Mouse (Mus musculus) forebrain, embryonic 13.5 days (tissue): ENCODE data around the gene Galnt10. TPM values are rescaled to one million over a fixed set of nuclear protein-coding genes. Genes with fewer than 3 reads are reported as not detected.

Experiments used
- ATAC-seq: fragments of 200-750 bp; cut with Nextera tagmentation; 2 replicates; pipeline ENCODE4 v1.8.0; 2017
- H3K27ac ChIP-seq: fragments of 300-500 bp; sonication (generic); 2 replicates; pipeline ENCODE4 v1.5.1; 2015; ENCODE audit warnings: inconsistent platforms, mild to moderate bottlenecking, moderate library complexity
- H3K27me3 ChIP-seq: fragments of 300-500 bp; sonication (generic); 2 replicates; pipeline ENCODE4 v1.6.1; 2015; ENCODE audit warnings: mild to moderate bottlenecking, inconsistent platforms
- H3K36me3 ChIP-seq: fragments of 300-500 bp; sonication (generic); 2 replicates; pipeline ENCODE4 v1.6.1; 2015; ENCODE audit warnings: mild to moderate bottlenecking, inconsistent platforms; ENCODE audit not compliant: poor library complexity, severe bottlenecking
- H3K4me1 ChIP-seq: fragments of 300-500 bp; sonication (generic); 2 replicates; pipeline ENCODE4 v1.6.1; 2015; ENCODE audit warnings: inconsistent platforms
- H3K4me2 ChIP-seq: fragments of 300-500 bp; sonication (generic); 2 replicates; pipeline ENCODE4 v1.6.1; 2015; ENCODE audit warnings: inconsistent platforms, mild to moderate bottlenecking, moderate library complexity
- H3K4me3 ChIP-seq: fragments of 300-500 bp; sonication (generic); 2 replicates; pipeline ENCODE4 v1.5.1; 2015; ENCODE audit warnings: mild to moderate bottlenecking, inconsistent platforms
- H3K9ac ChIP-seq: fragments of 300-500 bp; sonication (generic); 2 replicates; pipeline ENCODE4 v1.6.1; 2015; ENCODE audit warnings: mild to moderate bottlenecking, inconsistent platforms
- H3K9me3 ChIP-seq: fragments of 300-500 bp; sonication (generic); replicated peaks from 2 replicates; pipeline ENCODE4 v1.6.1; 2016; ENCODE audit warnings: inconsistent platforms
- WGBS: fragments of 180-500 bp; shearing (Covaris S2); methylation state at CpG from one replicate; pipeline ENCODE4 v1.1.7; 2015; 5-methylcytosine and 5-hydroxymethylcytosine counted together
- polyA plus RNA-seq: library from polyadenylated mRNA; unstranded; fragments of >200 nt; fragmentation: Nextera tagmentation; extraction: Ambion mirVana; gene quantifications from 2 replicates; pipeline ENCODE4 v1.2.1, GENCODE M21; 2015

The Galnt10 gene
- polyA plus RNA-seq, result 10.4 and 10.7 TPM in 2 replicates

DNA sequence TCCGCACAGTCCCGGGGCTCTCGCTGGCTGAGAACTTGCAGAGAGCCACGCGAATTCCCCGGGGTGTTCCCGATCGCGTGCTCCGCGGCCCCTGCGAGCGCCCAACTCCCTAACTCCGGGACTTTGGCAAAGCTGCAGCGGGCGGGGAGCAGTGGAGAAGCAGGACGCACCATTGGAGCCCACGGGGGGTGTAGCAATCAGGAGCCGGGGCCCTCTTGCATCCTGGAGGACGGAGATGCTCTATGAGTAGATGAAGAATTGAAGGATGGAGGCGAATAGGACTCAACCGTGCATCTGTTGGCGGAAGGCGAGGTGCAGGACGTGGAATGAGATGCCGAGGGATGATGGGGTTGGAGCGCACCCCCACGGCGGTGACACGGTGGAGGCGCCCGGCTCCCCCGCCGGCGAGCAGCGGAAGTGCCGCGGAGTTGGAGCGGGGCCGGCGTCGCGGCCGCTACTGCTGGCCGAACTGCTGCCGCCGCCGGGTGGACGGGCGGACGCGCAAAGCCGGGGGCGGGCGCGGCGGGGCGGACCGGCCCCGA lies at the start of gene Galnt10:
Gene Galnt10 (plus strand): TSS at position 425 of the 542 bp plus-strand sequence.
- Histone ChIP-seq H3K9me3 (no peaks in the 10 kb centered on the region), H3K4me1 (peaks cover 34% of the 10 kb centered on the region), H3K36me3 (no peaks in the 10 kb centered on the region), H3K4me2 (peak within 1 kb of the TSS; percentile 92), H3K27me3 (peaks cover 8% of the 10 kb centered on the region; the same call in 1 of the 2 replicates), H3K27ac (peak within 1 kb of the TSS; percentile 73; the same call in 1 of the 2 replicates), H3K4me3 (peak within 1 kb of the TSS; percentile 63), H3K9ac (peak within 1 kb of the TSS; percentile 79)
- WGBS, result under 1% methylated on average over 48 of the region's 60 CpGs
- peak; percentile 90 for ATAC-seq

DNA sequence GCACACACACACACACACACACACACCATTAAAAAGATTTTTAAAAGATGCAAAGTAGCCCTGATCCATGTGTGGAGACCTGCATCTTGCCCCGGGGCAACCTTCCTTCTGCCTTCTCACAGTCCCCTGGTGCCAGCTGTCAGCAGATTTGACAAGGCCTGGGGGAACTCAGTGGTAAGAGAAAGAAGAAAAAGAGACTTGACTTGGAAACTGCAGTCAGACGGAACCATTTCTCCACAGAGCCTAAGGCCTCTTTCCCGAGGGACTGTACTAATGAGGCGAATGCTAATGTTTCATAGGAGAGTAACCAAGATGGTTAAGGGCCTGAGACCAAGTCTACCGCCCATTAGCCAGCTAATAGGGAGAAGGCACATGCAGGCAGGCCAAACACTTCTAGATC lies 49.3 kb upstream of the Galnt10 start:
- Histone ChIP-seq H3K36me3 (no peaks in the 10 kb centered on the region), H3K4me2 (no peak overlapping the region), H3K9ac (no peak overlapping the region), H3K9me3 (no peaks in the 10 kb centered on the region), H3K4me1 (peaks cover 25% of the 10 kb centered on the region), H3K4me3 (no peak overlapping the region), H3K27ac (no peak overlapping the region), H3K27me3 (peaks cover 5% of the 10 kb centered on the region; the same call in 1 of the 2 replicates)
- no peak for ATAC-seq
- WGBS, result 80% methylated on average over 5 of the region's 5 CpGs

DNA sequence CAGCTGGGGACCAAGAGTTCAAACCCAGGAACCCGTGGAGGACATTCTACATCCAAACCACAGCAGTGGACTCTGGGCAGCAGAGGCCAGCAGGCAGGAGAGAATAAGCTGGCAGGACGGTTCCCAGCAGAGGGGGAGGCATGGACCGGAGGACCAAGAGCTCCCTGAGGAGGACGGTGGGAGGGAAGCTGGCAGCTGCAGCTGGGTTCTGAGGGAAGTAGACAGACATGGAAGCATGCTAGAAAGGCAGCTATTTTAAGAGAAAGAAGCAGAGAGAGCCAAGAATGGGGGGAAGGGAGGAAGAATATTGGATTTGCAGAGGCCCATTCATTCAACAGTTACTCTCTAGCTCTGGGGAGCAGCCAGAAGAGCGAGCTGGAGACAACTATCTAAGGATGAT lies 47.1 kb upstream of the Galnt10 start:
- H3K36me3 ChIP-seq, result no peaks in the 10 kb centered on the region
- peaks cover 19% of the 10 kb centered on the region for H3K27me3 ChIP-seq
- ATAC-seq, result no peak
- peak overlapping the region; percentile 15; the same call in 1 of the 2 replicates for H3K27ac ChIP-seq
- H3K4me1 ChIP-seq, result peaks cover 37% of the 10 kb centered on the region
- H3K4me2 ChIP-seq, result no peak overlapping the region
- 49% methylated on average over 5 of the region's 5 CpGs for WGBS
- H3K4me3 ChIP-seq, result no peak overlapping the region
- H3K9ac ChIP-seq, result no peak overlapping the region
- H3K9me3 ChIP-seq, result no peaks in the 10 kb centered on the region

DNA sequence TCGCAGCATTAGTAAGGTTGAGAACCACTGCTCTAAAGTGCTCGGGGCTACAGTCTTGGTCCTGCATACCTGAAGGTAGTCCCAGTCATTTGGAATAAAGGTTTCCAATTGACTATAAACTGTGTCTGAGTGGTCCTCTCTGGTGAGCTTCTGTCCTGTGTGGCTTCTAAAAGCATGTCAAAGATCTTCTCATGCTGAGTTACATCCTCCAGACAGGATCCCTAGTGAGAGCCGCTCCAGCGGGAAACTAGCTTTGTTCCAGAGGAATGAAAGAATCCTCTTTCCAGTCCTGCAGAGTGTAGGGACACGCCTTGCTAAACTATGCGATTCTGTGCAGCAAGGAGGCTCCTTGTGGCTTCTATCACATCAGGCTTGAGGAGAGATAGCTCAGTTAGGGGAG lies 45.9 kb upstream of the Galnt10 start:
- no peak overlapping the region for H3K9ac ChIP-seq
- H3K27ac ChIP-seq, result no peak overlapping the region
- H3K4me2 ChIP-seq, result no peak overlapping the region
- H3K36me3 ChIP-seq, result no peaks in the 10 kb centered on the region
- H3K9me3 ChIP-seq, result no peaks in the 10 kb centered on the region
- H3K4me1 ChIP-seq, result peaks cover 37% of the 10 kb centered on the region
- ATAC-seq, result no peak
- no peak overlapping the region for H3K4me3 ChIP-seq
- WGBS, result 52% methylated on average over 6 of the region's 6 CpGs
- peaks cover 29% of the 10 kb centered on the region for H3K27me3 ChIP-seq

DNA sequence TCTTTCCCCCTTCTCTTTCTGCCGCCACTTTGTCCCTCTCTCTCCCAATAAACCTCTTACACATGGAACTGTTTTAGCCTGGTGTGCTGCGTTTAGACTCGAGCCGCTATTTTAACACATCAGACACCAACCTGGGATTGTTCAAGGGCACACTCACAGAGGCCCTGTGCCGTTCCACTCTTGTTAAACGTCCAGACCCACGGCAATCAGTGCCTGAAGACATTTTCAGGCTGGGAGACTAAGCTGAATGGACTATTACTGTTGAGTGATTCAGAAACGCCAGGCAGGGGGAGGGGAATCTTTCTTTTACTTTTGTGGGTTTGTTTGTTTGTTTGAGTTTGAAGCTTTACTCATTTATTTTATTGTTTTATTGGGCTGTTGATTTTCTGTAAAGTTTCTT lies 45.1 kb upstream of the Galnt10 start:
- Histone ChIP-seq H3K27me3 (peaks cover 35% of the 10 kb centered on the region), H3K27ac (no peak overlapping the region), H3K9ac (no peak overlapping the region), H3K4me1 (peaks cover 43% of the 10 kb centered on the region), H3K4me2 (peak overlapping the region; percentile 33), H3K9me3 (no peaks in the 10 kb centered on the region), H3K4me3 (no peak overlapping the region), H3K36me3 (no peaks in the 10 kb centered on the region)
- ATAC-seq, result 0 out of 2 replicates have a peak, but pooled peaks have one; percentile 44
- 13% methylated on average over 8 of the region's 8 CpGs for WGBS

DNA sequence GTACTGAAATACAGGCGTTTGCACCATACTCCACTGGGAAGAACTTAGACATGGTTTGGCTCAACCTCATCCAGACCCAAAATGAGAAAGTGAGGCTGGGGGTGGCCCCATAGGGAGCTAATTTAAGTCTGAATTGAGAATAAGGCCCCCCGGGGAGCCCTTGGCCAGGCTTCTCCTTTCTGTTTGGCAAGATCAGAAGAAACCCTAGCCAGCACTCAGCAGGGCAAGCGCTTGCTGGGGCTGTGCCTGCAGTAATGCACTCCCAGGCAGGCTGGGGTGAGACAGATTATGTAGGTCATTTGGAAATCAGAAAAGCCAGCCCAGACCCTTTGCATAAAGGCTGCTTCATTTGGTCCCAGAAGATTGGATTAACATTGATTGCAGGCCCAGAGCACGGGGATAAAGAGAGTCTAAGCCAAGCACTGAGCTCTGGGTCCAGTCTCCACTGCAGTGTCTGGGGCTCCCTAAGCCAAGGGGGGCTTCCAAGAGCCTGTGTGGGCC lies 44.6 kb upstream of the Galnt10 start:
- ATAC-seq, result peak; percentile 83
- Histone ChIP-seq H3K27me3 (peaks cover 35% of the 10 kb centered on the region), H3K4me3 (no peak overlapping the region), H3K4me1 (peaks cover 49% of the 10 kb centered on the region), H3K9ac (peak overlapping the region; percentile 40; the same call in 1 of the 2 replicates), H3K4me2 (peak overlapping the region; percentile 33; the same call in 1 of the 2 replicates), H3K36me3 (no peaks in the 10 kb centered on the region), H3K9me3 (no peaks in the 10 kb centered on the region), H3K27ac (peak overlapping the region; percentile 19; the same call in 1 of the 2 replicates)
- 0% methylated on average over 4 of the region's 4 CpGs for WGBS

DNA sequence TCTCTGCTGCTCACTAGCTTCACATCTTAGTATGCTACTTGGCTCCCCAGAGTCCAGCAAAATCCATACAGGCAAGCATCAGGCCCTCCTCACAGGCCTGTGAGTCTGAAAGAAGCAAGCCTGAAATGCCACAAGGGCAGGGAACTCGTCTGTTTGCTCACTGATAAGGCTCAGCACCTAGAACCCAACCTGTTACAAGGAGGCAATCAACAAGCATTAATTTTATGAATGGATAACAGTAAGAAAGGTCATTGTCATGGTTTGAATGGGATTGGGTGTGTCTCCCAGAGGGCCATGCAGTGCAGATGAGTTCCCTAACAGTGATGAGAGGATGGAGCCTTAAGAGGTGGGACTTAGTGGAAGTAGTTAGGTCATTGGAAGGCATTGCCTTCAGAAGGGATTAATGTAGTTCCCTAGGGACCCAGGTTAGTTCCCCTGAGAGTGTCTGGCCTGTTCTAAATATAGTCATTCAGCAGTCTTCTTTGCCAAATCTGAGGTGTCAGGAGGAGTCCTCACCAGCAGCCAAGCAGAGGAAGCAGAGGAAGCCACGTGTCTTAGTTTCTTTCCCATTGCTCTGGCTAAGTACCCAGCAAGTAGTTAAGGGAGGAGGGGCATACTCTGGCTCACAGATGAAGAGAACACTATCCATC lies 43.3 kb upstream of the Galnt10 start:
- H3K36me3 ChIP-seq, result no peaks in the 10 kb centered on the region
- no peak overlapping the region for H3K4me3 ChIP-seq
- no peaks in the 10 kb centered on the region for H3K9me3 ChIP-seq
- WGBS, result 84% methylated on average over 2 of the region's 2 CpGs
- no peak overlapping the region for H3K4me2 ChIP-seq
- H3K4me1 ChIP-seq, result peaks cover 52% of the 10 kb centered on the region
- H3K27ac ChIP-seq, result no peak overlapping the region
- ATAC-seq, result no peak
- peaks cover 41% of the 10 kb centered on the region for H3K27me3 ChIP-seq
- no peak overlapping the region for H3K9ac ChIP-seq

DNA sequence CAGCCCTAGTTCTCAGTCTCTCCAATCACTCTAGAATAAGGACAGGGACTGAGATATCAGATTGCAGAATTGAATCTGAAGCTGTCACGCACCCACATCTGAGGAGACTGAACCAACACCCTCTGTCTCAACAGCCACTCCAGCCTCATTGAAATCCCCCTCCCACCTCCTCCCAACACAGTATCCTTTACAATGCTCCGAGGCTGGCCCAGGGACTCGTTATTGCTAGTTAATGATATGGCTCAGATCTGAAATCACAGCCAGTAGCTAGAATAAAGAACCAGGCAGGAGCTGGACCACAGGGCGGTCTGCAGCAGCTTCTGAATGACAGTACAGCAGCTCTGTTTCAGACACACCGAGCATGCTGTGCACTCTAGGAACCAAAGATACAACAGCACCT lies 40.2 kb upstream of the Galnt10 start:
- Histone ChIP-seq H3K27ac (0 out of 2 replicates have a peak overlapping the region, but pooled peaks have one; percentile 10), H3K9ac (no peak overlapping the region), H3K36me3 (no peaks in the 10 kb centered on the region), H3K9me3 (no peaks in the 10 kb centered on the region), H3K4me3 (no peak overlapping the region), H3K27me3 (peaks cover 45% of the 10 kb centered on the region), H3K4me1 (peaks cover 36% of the 10 kb centered on the region), H3K4me2 (peak overlapping the region; percentile 3; the same call in 1 of the 2 replicates)
- 11% methylated on average over 5 of the region's 5 CpGs for WGBS
- no peak for ATAC-seq

DNA sequence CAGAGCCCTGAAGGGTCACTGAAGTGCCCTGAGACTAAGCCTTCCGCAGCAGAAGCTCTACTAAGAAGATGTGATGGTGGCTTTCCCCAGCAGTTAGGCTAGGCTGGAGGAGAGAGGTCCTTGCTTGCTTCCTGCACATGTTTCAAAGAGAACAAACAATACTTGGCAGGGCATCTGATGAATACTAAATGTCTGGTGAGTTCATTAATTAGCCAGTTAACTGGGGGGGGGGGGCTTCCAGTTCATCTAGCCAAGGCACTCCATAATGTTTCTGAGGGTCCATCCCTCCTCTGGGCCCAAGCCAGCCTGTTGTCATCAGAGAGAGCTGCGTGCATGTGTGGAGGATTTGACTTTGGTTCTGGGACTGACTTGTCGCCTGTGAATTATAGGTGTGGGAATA lies 39.6 kb upstream of the Galnt10 start:
- Histone ChIP-seq H3K27ac (no peak overlapping the region), H3K27me3 (peaks cover 45% of the 10 kb centered on the region), H3K4me1 (peaks cover 30% of the 10 kb centered on the region), H3K4me2 (0 out of 2 replicates have a peak overlapping the region, but pooled peaks have one; percentile 3), H3K36me3 (no peaks in the 10 kb centered on the region), H3K9ac (no peak overlapping the region), H3K9me3 (no peaks in the 10 kb centered on the region), H3K4me3 (no peak overlapping the region)
- 71% methylated on average over 3 of the region's 3 CpGs for WGBS
- ATAC-seq, result no peak

DNA sequence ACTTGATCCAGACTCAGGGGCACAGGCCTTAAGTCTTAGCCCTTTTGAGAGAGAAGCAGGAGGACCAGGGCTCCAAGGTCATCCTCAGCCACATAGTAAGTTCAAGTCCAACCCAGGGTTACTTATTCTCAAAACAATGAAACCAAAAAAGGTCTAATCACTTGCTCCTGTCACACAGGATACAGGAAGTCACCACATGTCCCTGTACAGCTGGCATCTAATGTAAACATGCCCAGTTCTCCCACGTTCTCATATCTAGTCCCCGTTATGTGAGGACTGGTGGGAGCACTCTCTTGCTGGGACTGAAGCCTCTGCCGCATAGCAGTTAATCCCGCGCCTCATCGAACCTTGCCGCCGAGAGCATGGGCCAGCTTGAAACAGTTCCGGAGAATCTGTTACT lies 30.7 kb upstream of the Galnt10 start:
- Histone ChIP-seq H3K9ac (no peak overlapping the region), H3K4me2 (no peak overlapping the region), H3K4me3 (no peak overlapping the region), H3K36me3 (no peaks in the 10 kb centered on the region), H3K27me3 (peaks cover 2% of the 10 kb centered on the region; the same call in 1 of the 2 replicates), H3K4me1 (peaks cover 9% of the 10 kb centered on the region; the same call in 1 of the 2 replicates), H3K27ac (no peak overlapping the region), H3K9me3 (no peaks in the 10 kb centered on the region)
- WGBS, result 84% methylated on average over 9 of the region's 9 CpGs
- ATAC-seq, result no peak

DNA sequence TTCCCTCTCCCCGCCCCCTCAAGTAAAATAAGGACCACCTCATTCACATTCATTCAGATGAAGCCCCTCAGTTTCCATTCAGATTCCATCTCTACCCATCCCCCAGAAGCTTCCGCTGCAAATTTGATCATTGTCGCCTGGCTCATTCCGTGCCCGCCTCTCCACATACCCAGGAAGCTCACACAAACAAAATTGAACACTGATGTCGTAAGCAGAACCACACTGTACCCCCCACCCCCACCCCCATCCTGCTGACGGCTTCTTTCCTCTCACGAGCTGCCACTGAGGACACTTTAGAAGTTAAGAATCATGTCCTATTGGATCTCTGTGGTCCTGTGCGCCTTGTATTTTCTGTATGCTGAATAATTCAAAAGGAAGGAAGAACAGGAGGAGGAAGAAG lies 30.0 kb upstream of the Galnt10 start:
- Histone ChIP-seq H3K4me3 (no peak overlapping the region), H3K9me3 (no peaks in the 10 kb centered on the region), H3K4me2 (no peak overlapping the region), H3K4me1 (peaks cover 9% of the 10 kb centered on the region; the same call in 1 of the 2 replicates), H3K9ac (no peak overlapping the region), H3K36me3 (no peaks in the 10 kb centered on the region), H3K27ac (no peak overlapping the region), H3K27me3 (peaks cover 2% of the 10 kb centered on the region; the same call in 1 of the 2 replicates)
- 67% methylated on average over 9 of the region's 9 CpGs for WGBS
- ATAC-seq, result no peak

DNA sequence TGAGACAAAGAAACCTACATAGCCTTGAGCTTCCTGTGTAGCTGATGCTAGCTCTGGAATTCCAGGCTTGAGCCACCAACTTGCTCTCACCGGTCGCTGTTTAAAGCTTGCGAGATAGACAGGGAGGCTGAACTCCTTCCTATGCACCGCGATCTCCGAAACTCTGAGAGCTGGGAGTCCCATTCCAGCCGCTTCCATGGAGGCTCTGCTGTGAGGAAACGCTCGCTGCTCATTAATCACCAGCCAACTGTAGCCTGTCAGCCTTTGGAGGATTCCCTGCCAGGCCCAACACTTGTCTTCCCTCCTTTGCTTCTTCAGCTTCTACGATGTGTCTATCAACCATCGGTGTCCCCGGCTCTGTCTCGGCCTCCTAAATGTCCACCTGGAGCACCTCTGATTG lies 29.4 kb upstream of the Galnt10 start:
- H3K4me3 ChIP-seq, result no peak overlapping the region
- H3K9me3 ChIP-seq, result no peaks in the 10 kb centered on the region
- no peak overlapping the region for H3K27ac ChIP-seq
- no peak for ATAC-seq
- H3K36me3 ChIP-seq, result no peaks in the 10 kb centered on the region
- H3K9ac ChIP-seq, result no peak overlapping the region
- H3K4me2 ChIP-seq, result no peak overlapping the region
- 86% methylated on average over 13 of the region's 13 CpGs for WGBS
- peaks cover 9% of the 10 kb centered on the region; the same call in 1 of the 2 replicates for H3K4me1 ChIP-seq
- H3K27me3 ChIP-seq, result peaks cover 2% of the 10 kb centered on the region; the same call in 1 of the 2 replicates
